Mouse (Mus musculus) liver, embryonic 11.5 days (tissue): ENCODE data around the gene Gm27021. TPM values are rescaled to one million over a fixed set of nuclear protein-coding genes. Genes with fewer than 3 reads are reported as not detected.

ENCODE experiments used
- ATAC-seq: fragments of 200-750 bp; cut with Nextera tagmentation; replicated peaks from 2 replicates; pipeline ENCODE4 v1.8.0; 2017; ENCODE audit warnings: moderate number of reproducible peaks, mild to moderate bottlenecking, moderate TSS enrichment, moderate library complexity; ENCODE audit not compliant: low FRiP score
- DNase-seq: peaks from one replicate; pipeline ENCODE4 v3.0.0-alpha.2; 2017; ENCODE audit warnings: low spot score
- H3K27ac ChIP-seq: fragments of 300-500 bp; sonication (generic); 2 replicates; pipeline ENCODE4 v1.5.1; 2014; ENCODE audit warnings: mild to moderate bottlenecking, low read depth, low read length, control low read depth
- H3K27me3 ChIP-seq: fragments of 300-500 bp; sonication (generic); replicated peaks from 2 replicates; pipeline ENCODE4 v1.6.1; 2014; ENCODE audit warnings: low read length, mixed read lengths; ENCODE audit not compliant: control insufficient read depth, insufficient read depth
- H3K36me3 ChIP-seq: fragments of 300-500 bp; sonication (generic); 2 replicates; pipeline ENCODE4 v1.6.1; 2014; ENCODE audit warnings: mild to moderate bottlenecking, low read length, moderate library complexity, mixed read lengths; ENCODE audit not compliant: control insufficient read depth, insufficient read depth
- H3K4me1 ChIP-seq: fragments of 300-500 bp; sonication (generic); replicated peaks from 2 replicates; pipeline ENCODE4 v1.6.1; 2014; ENCODE audit warnings: low read length, mixed read lengths; ENCODE audit not compliant: control insufficient read depth, insufficient read depth
- H3K4me2 ChIP-seq: fragments of 300-500 bp; sonication (generic); 2 replicates; pipeline ENCODE4 v1.6.1; 2014; ENCODE audit warnings: mild to moderate bottlenecking, control low read depth, moderate library complexity
- H3K4me3 ChIP-seq: fragments of 300-500 bp; sonication (generic); 2 replicates; pipeline ENCODE4 v1.5.1; 2014; ENCODE audit warnings: low read depth, low read length, control low read depth
- H3K9ac ChIP-seq: fragments of 300-500 bp; sonication (generic); 2 replicates; pipeline ENCODE4 v1.6.1; 2014; ENCODE audit warnings: low read depth, low read length, control low read depth
- H3K9me3 ChIP-seq: fragments of 300-500 bp; sonication (generic); 2 replicates; pipeline ENCODE4 v1.6.1; 2016; ENCODE audit warnings: low read length, inconsistent platforms, mixed read lengths; ENCODE audit not compliant: control insufficient read depth
- WGBS: fragments of 180-500 bp; shearing (Covaris S2); extraction: QIAGEN DNeasy Blood & Tissue Kit; methylation state at CpG from one replicate; pipeline ENCODE4 v1.1.7; 2014; 5-methylcytosine and 5-hydroxymethylcytosine counted together
- polyA plus RNA-seq: library from polyadenylated mRNA; unstranded; fragments of >200 nt; fragmentation: Nextera tagmentation; extraction: Ambion mirVana; gene quantifications from 2 replicates; pipeline ENCODE4 v1.2.1, GENCODE M21; 2014

Gene Gm27021
- polyA plus RNA-seq, 1 experiment from 2014 or later, result 0.69 TPM

DNA sequence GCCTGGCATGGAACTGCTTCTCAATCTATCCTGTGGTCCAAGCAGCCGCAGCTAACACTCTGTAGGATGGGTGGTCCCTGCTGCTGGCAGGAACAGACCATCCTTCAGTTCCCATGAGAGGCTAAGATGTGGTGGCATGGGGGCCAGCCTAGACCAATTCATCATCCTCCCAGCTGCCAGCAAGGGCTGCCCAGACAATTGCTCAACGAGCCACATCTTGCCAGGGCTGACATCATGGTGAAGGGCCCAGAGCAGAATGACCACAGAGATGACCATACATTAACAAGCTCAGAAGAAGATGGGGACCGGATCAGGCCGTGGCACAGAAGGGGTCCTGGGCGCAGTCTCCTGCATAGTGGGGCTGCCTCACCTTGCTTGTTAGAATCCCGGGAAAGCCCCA lies 57.1 kb downstream of the Gm27021 start:
- Histone ChIP-seq H3K9ac (no peak overlapping the region), H3K4me1 (no peaks in the 10 kb centered on the region; the same call in 1 of the 2 replicates), H3K27me3 (no peaks in the 10 kb centered on the region), H3K27ac (no peak overlapping the region), H3K9me3 (no peaks in the 10 kb centered on the region; the same call in 1 of the 2 replicates), H3K4me3 (no peak overlapping the region), H3K4me2 (no peak overlapping the region), H3K36me3 (no peaks in the 10 kb centered on the region)
- DNase-seq, result no peak
- WGBS, result 82% methylated on average over 6 of the region's 6 CpGs
- no peak for ATAC-seq

DNA sequence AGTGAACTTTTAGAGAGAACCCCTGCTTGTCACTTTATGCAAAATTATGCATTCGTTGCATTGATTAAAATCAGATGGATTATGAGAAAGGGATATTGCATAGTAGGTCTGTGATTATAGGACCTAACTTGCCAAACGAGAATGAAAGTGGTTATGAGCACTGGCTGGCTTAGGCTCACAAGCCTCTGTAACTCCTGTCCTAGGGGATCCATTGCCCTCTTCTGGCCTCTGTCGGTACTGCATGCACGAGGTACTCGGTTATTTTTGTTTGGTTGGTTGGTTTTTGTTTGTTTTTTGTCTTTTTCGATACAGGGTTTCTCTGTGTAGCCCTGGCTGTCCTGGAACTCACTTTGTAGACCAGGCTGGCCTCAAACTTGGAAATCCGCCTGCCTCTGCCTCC lies 60.0 kb downstream of the Gm27021 start:
- Histone ChIP-seq H3K27me3 (no peaks in the 10 kb centered on the region), H3K9ac (no peak overlapping the region), H3K4me3 (no peak overlapping the region), H3K36me3 (no peaks in the 10 kb centered on the region), H3K4me1 (no peaks in the 10 kb centered on the region), H3K27ac (no peak overlapping the region), H3K4me2 (peak overlapping the region; percentile 39), H3K9me3 (no peaks in the 10 kb centered on the region; the same call in 1 of the 2 replicates)
- DNase-seq (peak; percentile 68), ATAC-seq (peak; percentile 54; the same call in 1 of the 2 replicates)
- WGBS, result 9% methylated on average over 7 of the region's 7 CpGs

DNA sequence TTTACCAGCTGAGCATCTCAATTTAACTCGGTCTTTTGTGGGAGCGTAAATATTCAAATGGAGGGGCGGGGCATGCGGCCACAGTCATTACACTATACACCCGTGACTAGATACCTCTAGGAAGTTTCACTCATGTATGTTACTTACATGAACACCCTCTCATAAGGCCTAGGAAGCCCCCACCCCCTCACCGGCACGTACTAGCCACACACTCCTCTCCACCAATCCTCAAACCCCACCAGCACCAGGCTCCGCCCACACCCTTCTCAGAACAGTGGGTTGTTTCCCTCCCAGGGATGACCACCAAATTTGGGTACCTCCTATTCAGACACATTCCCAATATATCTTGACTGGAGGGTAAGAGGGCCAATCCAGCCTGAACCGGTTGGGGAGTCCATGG lies 60.4 kb downstream of the Gm27021 start:
- Histone ChIP-seq H3K27ac (no peak overlapping the region), H3K4me2 (peak overlapping the region; percentile 32), H3K36me3 (no peaks in the 10 kb centered on the region), H3K27me3 (no peaks in the 10 kb centered on the region), H3K9ac (no peak overlapping the region), H3K4me1 (no peaks in the 10 kb centered on the region), H3K9me3 (no peaks in the 10 kb centered on the region; the same call in 1 of the 2 replicates), H3K4me3 (no peak overlapping the region)
- WGBS, result 77% methylated on average over 9 of the region's 9 CpGs
- no peak; the same call in 1 of the 2 replicates for ATAC-seq
- DNase-seq, result no peak

DNA sequence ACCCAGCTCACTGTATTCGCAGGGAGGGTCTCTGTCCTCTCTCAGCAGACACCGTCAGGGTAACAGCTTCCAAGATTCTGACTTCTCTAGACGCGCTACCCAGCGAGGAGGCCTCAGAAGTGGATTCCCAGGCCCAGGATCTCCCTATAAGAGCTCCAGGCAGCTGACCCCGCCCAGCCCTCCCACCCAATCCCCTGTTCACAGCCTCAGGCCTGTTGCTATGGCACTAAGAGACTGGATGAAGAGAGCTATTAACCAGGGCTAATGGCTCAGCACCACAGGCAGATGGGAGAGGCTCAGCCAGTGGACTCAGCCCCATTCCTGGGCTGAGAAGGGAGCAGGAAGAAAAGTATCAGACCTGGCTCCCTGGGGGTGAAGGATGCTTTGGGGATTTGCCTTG lies 65.2 kb downstream of the Gm27021 start:
- no peak for DNase-seq

DNA sequence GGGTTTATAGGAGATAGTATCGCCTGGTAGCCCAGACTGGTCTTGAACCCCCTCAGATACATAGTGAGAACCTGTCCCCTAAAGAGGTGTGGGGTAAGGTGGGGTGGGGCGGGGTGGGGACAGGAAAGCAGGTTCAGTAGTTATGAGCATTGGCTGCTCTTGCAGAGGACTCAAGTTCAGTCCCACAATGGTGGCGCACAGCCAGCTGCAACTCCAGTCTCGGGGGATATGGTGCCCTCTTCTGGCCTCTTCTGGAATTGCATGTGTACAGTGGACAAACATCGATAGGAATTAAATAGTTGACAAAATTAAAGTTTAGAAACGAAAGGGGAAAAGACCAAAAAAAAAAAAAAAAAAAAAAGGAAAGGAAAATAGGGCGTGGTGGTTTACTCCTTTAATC lies 68.4 kb downstream of the Gm27021 start:
- DNase-seq (peak; percentile 70), ATAC-seq (no peak)
- H3K27ac ChIP-seq, result no peak overlapping the region
- H3K36me3 ChIP-seq, result no peaks in the 10 kb centered on the region
- no peak overlapping the region for H3K4me3 ChIP-seq
- no peaks in the 10 kb centered on the region for H3K27me3 ChIP-seq
- H3K4me1 ChIP-seq, result peaks cover 3% of the 10 kb centered on the region
- WGBS, result 42% methylated on average over 7 of the region's 7 CpGs
- no peak overlapping the region for H3K9ac ChIP-seq
- H3K9me3 ChIP-seq, result peaks cover 5% of the 10 kb centered on the region; the same call in 1 of the 2 replicates
- no peak overlapping the region for H3K4me2 ChIP-seq

More for the DNA sequence above, 65.2 kb downstream of the Gm27021 start:
- Histone ChIP-seq H3K4me2 (no peak overlapping the region), H3K27ac (no peak overlapping the region), H3K4me1 (peaks cover 3% of the 10 kb centered on the region), H3K36me3 (no peaks in the 10 kb centered on the region), H3K4me3 (no peak overlapping the region), H3K9me3 (peaks cover 5% of the 10 kb centered on the region; the same call in 1 of the 2 replicates), H3K27me3 (no peaks in the 10 kb centered on the region), H3K9ac (no peak overlapping the region)
- no peak for ATAC-seq
- 60% methylated on average over 6 of the region's 6 CpGs for WGBS

DNA sequence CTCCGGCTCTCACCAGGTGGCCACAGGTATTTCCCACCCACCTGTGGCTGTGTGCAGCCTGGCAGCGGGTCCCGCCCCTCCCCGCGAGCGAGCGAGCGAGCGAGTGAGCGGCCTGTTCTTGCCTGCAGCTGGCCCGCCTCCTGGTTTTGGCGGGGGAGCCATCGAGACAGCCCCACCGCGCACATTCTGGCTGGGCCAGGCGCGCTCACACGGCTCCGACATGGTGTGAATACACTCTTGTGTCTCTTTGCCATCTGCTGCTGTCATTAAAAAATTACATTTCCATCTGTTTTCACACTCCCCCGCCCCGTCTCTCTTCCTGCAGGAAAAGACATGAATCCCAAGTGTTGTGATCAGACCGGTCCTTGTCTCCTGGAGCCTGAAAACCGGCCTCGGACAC lies 69.3 kb downstream of the Gm27021 start:
- Histone ChIP-seq H3K4me2 (peak overlapping the region; percentile 31), H3K27ac (no peak overlapping the region), H3K9ac (no peak overlapping the region; the same call in 1 of the 2 replicates), H3K36me3 (no peaks in the 10 kb centered on the region), H3K27me3 (no peaks in the 10 kb centered on the region), H3K4me3 (no peak overlapping the region), H3K4me1 (peaks cover 3% of the 10 kb centered on the region), H3K9me3 (peaks cover 5% of the 10 kb centered on the region; the same call in 1 of the 2 replicates)
- WGBS, result 45% methylated on average over 24 of the region's 24 CpGs
- DNase-seq, result no peak
- peak; percentile 34; the same call in 1 of the 2 replicates for ATAC-seq

DNA sequence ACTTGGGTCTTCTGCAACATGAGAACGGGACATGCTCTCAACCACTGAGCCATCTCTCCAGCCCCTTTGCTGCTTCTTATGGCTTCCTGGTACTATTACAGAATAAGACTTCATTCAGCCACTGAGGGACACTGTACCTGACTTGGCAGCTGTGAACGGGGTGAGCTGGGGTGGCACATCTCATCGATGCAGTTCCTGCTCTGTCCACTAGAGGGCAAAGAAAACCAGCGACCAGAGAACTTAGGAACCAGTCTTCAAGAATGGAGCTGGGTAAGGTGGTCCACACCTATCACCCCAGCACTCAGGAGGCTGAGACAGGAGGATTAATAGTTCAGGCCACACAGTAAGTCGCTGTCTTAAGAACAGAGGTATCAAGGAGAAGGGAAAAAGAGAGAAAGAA lies 71.9 kb downstream of the Gm27021 start:
- Histone ChIP-seq H3K9me3 (no peaks in the 10 kb centered on the region), H3K9ac (no peak overlapping the region), H3K4me1 (peaks cover 6% of the 10 kb centered on the region), H3K4me2 (no peak overlapping the region), H3K36me3 (no peaks in the 10 kb centered on the region), H3K27ac (no peak overlapping the region), H3K27me3 (no peaks in the 10 kb centered on the region), H3K4me3 (no peak overlapping the region)
- DNase-seq (no peak), ATAC-seq (no peak)
- 12% methylated on average over 5 of the region's 5 CpGs for WGBS

DNA sequence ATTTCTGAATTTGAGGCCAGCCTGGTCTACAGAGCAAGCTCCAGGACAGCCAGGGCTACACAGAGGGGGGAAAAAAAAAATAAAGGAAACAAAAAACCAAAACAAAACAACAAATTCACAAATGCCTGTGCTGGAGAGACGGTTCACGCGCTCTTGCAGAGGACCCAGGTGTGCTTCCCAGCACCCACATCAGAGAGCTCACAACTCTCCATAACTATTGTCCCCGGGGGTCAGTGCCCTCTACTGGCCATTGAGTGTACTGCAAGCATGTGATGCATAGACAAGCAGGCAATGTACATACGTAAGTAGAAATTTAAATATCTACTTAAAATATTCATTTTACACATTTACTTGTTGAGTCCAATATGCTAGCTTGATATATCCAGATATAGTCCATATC lies 73.3 kb downstream of the Gm27021 start:
- Histone ChIP-seq H3K9me3 (no peaks in the 10 kb centered on the region), H3K4me1 (peaks cover 11% of the 10 kb centered on the region), H3K27me3 (no peaks in the 10 kb centered on the region), H3K36me3 (no peaks in the 10 kb centered on the region), H3K9ac (no peak overlapping the region), H3K27ac (no peak overlapping the region), H3K4me3 (no peak overlapping the region), H3K4me2 (no peak overlapping the region)
- no peak for ATAC-seq
- no peak for DNase-seq
- 82% methylated on average over 5 of the region's 5 CpGs for WGBS

DNA sequence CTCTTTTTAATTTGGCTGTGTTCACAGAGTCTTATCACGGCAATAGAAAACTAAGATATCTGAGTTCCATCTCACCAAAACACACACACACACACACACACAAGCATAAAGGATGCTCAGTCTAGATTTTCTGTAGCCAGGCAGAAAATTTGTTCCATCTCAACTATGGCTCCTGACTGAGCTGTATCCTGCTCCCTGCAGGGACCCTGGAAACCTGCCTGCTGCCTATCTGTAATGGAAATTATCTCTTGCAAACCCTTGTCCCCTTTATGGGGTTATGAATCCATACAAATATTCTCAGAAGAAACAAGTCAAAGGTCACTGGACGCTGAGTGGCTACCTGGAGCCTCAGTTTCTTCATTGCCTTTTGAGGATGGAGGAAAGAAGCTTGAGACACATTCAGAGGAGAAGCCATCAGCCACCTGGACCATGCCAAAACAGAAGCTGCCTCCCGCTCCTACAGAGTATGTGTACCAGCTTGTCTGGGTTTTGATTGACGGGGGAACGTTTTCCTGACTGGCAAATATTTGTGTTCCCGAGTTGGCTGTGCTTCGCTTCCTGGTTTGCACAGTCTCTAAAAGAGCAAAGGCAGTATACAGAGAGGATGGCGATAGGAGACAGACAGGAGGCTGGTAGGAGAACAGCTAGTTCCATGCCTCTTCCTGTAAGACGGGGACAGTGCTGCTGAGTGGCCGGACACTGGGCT lies 76.1 kb downstream of the Gm27021 start:
- no peak overlapping the region for H3K27ac ChIP-seq
- H3K4me3 ChIP-seq, result no peak overlapping the region
- H3K4me1 ChIP-seq, result peaks cover 20% of the 10 kb centered on the region
- WGBS, result 73% methylated on average over 10 of the region's 10 CpGs
- no peaks in the 10 kb centered on the region for H3K27me3 ChIP-seq
- ATAC-seq, result no peak
- H3K36me3 ChIP-seq, result peaks cover 9% of the 10 kb centered on the region; the same call in 1 of the 2 replicates
- no peak for DNase-seq
- H3K9ac ChIP-seq, result no peak overlapping the region
- peak overlapping the region; percentile 10; the same call in 1 of the 2 replicates for H3K4me2 ChIP-seq
- H3K9me3 ChIP-seq, result no peaks in the 10 kb centered on the region
